Mouse (Mus musculus) R1 (cell line): Measurements from ENCODE around the gene Tmem121.
A peak's percentile ranks its signal among the peaks of the same experiment; 100 is the strongest.

Source experiments
- DNase-seq: peaks from one replicate; pipeline ENCODE4 v3.0.0-alpha.2; 2018; ENCODE audit warnings: low read depth, low spot score

The Tmem121 gene

DNA sequence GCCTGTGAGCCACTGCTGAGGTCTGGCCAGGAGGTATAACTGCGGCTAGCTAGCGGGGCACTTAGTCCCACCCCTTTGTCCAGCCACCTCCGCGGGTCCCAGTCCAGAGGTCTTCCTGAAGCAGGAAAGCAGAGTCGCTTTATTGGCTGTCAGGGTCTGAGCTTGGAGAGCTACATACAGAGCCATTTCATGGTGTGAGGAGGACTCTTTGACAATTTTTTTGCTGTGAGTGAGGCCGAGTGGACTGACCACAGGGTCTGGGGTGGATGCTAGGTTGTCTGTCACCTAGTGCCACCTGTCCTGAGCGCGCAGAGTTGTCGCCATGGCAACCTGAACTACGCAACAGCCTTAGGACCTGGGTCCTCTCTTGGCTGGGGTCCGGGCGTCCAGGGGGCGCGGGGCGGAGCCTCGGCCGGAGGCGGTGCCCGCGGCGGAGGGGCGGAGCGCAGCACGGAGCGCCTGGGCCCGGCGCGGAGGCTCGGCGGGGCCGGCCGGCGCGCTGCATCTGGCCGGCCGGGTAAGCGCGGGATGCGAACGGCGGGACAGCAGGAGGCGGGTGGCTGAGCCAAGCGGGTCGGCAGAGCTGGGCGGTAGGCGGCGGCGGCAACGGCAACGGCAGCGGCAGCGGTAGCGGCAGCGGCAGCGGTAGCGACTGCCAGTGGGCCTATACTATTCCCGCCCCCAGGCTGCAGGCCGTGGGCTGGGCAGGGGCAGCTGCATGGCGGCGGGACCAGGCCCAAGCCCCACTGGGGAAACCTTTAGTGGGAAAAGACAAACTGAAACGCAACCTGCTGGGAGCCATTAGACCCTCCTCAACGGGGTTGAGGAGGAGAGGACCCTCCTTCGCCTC is at the start of gene Tmem121:
Gene Tmem121, plus strand, starts transcription at position 489 of the 850 bp plus-strand sequence.
- peak; percentile 47 for DNase-seq

DNA sequence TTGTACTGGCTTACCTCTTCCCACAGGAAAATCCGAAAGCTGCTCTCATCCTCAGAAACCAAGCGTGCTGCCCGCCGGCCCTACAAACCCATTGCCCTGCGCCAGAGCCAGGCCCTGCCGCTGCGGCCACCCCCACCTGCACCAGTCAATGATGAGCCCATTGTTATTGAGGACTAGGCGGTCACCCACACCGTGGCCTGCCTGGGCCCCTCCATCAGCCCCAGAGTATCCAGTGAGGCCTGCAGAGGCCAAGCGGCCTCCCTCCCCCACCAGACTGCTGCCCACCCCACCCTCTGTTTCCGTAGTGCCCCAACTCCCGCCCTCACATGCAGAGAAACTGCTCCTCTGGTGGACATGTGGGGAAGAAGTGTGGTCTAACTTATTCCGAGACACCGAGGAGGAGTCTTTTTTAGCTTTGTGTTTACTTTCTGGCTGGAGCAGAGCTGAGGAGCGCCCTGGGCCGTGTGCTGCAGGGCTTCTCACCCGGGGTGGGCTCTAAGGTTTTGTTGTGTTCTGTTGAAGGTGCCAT is 49.2 kb upstream of the Tmem121 start:
- peak; percentile 31 for DNase-seq

DNA sequence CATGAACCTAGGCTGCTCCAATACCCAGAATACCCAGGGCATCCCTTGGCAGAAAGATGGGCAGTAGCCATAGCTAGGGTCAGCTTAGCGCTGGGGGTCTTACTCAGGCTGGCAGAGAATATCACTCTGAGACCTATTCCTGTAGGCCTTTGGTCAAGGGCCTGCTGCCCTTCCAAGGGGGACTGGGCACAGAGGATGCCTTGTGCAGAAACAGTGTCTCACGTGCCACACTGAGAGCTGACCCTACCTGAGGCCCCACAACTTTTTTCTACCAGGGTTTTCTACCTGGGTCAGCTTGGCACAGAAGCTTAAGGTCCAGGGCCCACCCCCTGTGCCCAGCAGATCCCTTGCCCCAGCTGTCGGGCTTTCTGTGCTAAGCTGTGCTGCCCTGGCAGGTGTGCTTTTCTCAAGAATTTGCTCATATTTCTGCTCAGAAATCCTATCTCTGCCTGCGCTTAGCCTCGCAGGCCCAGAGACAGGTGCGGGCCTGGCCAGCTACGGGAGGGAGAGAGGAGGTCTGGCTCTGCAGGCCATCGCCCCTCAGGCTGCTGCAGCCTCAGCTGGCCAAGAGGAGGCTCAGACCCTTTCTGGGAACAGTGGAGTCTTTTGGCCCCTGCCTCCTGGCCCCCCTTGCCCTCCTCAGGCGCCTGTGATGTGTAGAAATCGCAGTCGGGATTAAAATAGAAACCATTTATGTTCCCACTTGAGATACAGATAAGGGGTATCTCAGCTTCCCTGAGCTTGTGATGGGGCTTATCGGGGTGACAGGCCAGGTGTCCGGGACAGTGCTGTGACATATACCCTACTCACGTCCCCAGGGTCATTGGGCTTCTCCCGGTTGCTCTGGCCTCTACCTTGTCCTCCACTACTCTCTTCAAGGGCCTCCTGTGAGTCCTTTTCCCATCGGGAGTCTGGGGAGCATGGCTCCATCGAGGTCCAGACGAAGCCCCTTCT is 48.2 kb upstream of the Tmem121 start:
- DNase-seq, result no peak

DNA sequence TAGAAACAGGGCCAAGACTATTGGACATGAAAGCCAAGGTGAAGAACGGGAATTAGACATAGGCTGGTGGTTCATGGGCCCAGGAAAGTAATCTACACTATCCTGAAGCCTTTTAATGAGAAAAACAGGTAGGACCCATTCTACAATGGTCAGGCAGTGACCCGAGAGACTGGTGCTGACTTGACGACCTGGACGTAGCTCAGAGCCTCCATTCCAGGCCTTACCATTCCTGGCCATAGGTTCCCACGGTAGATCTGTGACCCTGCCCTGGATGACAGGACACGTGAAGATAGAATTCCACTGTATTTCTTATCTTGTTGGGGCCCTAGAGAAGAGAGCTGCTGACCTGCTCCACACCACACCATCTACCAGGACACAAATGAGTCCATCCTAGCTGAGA is 47.4 kb upstream of the Tmem121 start:
- no peak for DNase-seq

DNA sequence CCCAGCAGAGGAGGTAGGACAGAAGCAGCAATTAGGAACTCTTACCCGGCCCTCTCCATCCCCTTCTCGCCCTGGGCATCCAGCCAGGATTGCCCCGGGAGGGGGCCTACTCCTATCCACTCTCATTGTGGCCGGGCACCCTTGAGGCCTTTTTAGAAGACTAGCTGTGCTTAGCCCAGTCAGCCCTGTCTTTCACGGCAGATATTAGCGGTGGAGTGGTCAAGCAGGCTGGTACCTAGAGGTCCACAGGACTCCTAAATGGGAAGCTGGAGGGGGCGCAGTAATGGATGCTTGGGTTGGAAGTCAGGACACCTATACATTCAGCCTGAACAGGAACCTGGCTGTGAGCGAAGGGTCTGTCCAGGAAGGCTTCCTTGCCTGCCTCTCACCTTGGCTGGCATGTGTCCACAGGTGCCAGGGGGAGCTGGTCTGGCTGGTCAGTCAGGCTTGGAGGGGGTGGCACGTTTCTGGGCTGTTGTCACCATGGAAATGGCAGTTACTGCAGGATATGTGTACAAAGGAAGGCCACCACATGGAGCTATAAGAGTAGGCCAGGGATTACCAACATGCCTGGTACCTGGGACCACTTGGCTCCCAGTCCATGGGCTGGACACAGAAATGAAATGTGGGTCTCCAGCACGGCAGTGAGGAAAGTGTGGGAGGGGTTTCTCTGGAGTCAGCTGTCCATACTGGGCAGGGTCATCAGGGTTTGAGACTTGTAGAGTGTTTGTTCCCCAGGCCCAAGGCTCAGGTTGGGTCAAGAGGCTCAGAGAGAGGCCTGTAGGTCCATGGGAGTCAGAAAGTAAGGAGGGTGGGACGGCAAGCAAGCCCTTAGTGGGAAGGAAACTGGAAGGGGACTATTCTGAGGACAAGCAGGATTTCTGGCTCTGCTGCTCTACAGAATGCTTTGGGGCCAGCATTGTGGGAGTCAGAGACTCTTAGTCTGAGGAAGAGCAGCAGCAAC is 46.5 kb upstream of the Tmem121 start:
- DNase-seq, result no peak

DNA sequence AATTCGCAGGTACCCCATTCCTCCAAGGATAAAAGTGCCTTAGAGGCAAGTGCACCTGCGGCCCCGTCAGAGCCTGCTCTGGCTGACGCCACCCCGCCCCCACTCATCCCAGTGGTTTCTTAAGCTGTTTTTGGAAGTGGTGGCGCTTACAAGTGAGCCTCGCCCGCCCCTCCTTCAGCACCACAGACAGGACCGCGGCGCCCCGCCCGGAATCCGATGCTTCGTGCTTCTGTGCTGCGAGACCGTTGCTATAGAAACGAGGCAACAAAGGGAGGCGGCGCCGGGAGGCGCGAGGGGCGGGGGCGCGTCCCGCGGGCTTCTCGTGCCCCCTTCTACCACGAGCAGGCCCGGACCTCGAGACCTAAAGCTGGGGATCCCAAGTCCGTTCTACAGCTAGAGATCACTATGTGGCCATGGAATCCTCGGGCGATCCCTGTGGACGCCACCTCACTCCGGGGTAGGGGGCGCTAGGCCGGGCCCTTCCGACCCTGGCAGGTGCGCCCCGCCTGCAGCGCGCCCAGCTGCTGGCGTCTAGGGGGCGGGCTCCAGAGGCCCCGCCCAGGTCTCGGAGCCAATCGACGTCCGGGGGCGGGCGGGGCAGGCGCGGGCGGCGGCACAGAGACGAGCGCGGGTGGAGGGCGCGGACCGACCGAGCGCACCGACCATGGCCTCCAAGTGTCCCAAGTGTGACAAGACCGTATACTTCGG is 45.7 kb upstream of the Tmem121 start, which contains the start of gene Crip2:
Gene Crip2, plus strand, starts transcription at position 329 of the 708 bp plus-strand sequence.
- peak; percentile 98 for DNase-seq

DNA sequence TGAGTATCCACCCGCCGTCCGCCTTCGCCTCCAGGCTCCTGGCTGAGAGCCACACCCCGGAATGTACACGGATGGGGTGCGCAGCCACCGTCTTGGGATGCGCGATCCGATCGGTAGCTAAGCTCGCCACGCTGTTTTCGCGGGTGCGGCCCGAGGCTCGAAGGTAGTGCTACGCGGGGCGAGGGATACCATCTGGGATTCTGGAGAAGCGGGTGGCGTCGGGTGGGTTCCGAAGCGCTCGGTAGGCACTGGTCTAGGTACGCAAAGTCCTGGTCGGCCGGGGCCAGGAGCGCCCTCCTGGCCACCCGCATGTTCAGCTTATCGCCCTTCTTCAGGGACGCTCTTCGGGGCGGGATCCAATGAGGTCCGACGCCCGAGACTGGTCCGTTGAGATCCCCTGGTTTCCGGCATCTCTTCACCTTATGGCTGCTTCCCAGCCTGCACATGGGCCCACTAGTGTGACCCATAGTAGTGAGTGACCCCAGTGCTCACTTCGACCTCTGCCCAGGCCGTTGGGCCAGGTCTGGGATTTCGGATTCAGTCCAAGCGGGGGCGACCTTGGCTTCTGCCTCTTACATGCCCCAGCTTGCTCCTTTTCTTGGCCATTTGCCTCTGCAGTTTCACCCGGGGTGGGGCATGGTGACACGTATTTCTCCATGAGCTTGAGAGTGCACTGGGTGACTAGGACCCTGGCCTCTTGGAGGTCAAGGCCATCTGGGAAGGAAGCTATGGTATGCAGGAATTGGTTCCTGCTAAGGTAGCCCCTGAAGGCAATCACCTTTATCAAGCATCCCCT is 44.9 kb upstream of the Tmem121 start:
- no peak for DNase-seq

DNA sequence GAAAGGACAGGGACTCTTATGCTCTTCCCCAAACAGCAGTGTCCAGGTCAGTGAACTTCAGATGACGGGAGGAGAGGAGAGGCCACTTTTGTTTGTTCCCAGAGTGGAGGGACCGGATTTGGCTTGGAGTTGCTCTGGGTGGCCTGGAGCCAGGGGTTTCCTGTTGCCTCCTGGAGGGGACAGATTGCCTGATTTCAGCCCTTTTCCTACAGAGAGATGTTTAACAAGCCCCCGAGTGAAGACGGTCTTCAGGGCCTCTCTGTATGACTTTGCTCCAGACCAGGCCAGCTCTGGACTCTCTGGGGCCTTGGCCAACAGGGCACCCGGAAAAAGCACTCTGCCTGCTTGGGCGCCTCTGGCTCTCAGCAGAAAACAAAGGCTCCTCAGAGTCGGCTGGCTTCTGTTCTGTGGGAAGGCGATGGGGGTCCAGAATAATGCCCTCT is 44.2 kb upstream of the Tmem121 start:
- no peak for DNase-seq

DNA sequence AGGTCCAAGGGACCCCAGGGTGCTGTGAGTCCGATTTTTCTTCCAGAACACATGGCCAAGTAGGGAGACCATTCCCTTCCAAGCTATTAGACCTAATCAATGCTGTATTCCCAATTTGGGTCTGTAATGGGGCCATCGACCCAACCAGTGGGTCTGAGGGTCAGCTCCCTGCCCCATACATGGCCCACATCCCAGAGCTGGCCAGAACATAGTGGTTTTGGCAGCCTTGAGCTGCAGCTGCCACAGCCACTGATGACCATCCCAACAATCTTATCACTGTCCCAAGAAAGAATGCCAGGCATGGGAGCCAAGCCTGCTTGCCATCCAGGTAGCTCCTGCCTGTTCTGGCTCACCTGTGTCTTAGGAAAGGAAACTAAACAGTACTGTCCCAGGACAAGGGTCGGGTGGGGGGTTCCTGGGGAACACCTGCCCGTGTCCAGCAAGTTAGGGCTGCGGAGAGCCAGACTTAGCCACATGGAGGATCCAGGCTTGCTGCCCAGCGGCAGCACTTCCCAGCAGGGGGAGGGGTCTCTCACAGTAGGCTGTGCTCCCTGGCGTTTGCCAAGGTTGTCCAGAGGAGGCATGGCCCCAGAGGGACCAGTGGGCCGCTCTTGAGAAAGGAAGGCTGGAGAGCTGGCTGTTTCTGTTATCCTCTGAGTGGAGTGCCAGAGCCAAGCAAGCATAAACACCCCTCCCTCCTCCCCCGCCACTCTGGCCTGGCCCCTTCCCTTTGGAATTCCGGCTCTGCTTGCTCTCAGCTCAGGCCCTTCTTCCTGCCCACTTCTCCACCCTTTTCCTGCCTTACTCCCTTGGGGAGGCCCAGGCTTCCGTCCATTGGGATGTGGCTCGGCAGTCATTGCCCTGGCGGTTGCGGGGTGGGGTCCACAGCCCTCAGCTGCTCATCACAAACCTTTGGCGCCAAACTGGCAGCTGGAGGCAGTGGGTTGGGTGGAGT is 43.4 kb upstream of the Tmem121 start:
- DNase-seq, result no peak

DNA sequence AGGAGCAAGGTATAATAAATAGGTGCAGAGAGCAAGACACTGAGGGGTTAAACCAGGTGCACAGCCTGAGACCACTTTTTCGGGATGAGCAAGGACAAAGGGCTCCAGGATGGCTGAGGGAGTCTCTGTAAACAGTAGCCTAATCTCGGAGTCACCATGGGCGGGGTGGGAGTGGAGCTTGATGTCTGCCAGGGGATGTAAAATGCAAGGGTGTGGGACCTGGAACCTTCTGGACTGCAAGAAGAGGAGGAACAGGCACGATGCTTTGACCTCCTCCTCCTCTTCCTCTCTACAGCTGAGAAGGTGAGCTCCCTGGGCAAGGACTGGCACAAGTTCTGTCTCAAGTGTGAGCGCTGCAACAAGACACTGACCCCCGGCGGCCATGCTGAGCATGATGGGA is 42.6 kb upstream of the Tmem121 start:
- DNase-seq, result no peak

DNA sequence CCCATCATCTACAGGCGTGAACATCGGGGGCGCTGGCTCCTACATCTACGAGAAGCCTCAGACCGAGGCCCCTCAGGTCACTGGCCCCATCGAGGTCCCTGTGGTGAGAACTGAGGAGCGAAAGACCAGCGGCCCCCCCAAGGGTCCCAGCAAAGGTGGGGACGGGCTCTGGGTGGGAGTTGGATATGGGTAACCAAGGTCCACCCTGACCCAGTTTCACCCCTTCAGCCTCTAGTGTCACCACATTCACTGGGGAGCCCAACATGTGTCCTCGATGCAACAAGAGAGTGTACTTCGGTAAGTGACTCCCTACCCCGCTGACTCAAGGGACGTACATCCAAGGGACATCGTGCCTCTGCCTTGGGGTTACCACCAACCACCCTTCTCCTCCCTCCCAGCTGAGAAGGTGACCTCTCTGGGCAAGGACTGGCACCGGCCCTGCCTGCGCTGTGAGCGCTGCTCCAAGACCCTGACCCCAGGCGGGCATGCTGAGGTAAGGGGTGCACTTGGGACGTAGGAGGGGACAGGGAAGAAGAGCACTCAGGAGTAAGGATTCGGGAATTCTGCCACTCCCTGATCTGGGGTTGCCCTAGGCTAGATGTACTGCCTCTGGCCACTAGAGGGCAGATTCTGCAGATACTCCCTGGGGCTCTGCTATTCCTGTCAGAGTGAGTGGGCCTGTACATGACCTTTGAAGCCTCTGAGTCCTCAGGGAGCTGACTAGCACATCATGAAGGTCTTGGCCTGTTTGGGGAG is 41.6 kb upstream of the Tmem121 start:
- DNase-seq, result peak; percentile 83

DNA sequence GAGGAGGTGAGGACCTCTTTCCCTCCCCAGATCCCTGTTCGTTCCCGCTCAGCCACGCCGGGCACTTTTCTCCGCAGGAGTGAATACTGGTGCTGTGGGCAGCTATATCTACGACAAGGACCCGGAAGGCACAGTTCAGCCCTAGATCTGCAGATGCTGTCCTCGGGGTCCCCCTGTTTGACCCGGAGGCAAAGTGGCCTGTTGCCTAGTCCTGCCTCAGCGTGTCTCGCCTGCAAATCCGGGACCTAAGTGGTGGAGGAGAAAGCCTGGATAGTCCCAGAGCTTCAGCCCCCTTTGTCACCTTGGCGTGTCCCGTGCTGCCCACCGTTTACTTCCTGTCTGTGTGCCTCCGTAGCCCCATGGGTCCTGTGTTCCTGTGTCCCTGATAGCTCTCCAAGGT is 40.8 kb upstream of the Tmem121 start:
- no peak for DNase-seq

DNA sequence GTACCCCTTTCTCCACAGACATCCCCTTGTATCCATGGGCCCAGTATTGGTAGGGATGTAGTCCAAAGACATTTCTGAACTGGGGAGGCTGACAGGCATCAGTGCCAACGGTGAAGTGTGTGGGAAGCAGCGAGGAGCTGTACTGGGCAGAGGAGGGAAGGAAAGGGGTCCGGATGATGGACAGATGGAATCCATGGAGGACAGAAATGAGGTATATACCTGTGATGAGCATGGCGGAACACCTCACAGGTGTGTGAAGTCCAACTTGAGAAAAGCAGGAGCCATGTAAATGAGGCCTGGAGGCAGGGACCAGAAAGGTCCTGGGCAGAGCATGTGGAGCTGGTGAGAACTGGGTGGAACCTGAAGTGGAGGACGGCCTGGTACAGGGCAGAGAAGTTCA is 40.1 kb upstream of the Tmem121 start:
- no peak for DNase-seq

DNA sequence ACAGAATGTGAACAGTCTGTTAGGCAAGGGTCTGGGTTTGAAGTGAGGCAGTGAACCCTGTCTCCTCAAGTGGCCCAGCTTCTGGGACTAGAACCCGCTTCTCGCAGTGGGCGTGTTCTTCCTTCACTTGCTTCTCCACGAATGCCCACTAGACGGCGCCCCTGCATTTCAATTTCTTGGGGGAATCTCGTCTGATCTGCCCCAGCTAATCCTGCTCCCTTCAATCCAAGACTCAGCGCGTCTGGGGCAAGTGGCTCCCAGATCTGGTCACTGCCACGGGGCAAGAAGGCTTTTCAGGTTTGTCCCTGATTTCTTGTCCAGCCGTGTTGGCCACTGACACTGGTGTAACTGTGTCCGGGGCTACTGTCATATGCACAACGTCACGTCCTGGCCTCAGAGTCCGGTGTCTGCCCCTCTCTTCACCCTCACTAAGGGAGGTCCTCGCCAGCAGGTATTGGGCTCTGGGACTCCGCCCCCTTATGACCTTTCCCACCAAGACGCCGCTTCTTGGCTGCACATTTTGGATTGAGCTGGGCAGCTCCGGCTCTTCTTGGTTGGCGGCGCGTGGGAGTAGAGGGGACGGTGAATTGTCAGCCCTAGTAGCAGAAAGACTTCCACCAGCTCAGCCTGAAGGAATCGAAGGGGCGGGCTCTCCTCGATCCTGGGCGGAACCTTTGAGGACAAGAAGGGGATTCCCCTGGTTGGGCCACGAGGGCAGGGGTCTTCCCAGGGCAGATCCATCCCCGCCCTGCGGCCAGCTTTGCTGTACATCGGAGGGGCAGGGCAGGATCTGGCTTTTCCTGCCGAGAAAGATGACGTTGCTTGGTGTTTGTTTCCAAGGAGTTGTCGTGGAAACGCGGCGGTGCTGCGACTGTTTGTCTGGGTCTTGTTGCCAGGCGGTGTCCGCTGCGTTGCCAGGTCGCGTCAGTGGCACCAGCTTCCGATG is 39.3 kb upstream of the Tmem121 start, which contains the start of gene Crip1:
Gene Crip1, plus strand, starts transcription at position 205 of the 946 bp plus-strand sequence.
- DNase-seq, result peak; percentile 92

DNA sequence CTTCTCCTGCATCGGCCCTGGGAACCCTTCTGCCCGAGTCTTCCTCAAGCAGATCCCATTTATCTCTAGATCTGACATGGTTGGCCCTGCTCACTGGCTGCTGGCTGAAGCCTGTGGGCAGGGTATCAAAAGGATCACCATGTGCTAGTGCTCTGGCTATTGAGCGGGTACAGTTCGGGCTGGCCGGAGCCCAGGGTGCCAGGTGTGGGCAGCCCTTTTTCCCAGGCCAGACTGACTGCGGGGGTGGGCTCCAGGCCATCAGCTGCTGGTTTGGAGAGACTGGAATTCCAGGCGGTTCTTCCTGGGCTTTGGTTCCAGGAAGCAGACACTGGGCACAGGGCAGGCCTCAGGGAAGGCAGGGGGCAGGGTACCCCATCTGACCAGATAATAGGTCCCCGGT is 38.2 kb upstream of the Tmem121 start:
- DNase-seq, result no peak

DNA sequence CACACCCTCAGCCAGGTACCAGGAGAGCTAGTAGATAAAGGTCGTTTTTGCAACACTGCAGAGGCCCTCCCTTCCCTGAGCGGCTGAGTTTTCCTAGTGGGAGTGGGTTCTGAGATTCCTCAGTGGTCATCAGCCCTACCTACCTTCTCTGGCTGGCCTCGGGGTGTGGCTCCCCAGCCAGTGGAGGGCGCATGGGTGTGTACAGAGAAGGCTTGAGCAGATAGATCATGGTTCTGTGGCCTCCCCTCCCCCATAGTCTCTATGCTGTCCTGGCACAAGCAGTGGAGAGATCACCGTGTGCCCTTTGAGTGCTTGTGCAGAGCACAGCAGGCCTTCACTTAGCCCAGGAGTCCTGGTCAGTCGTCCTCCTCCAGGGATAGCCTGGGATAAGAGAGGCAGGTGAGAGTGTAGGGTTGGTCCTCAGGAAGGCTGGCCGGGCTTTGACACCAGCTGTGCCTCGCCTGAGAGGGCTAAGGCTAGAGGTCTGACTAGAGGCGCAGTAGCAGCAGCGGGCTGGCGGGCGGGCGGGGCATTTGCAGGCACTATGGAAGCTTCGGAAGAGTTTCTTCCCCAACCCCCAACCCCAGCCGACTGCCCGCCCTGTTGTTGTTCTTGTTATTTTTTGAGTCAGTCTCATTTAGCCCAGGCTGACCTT is 37.2 kb upstream of the Tmem121 start:
- DNase-seq, result peak; percentile 87
